Comparison of ENCODE assay signal across 17 mouse cellular contexts in the genomic region with DNA sequence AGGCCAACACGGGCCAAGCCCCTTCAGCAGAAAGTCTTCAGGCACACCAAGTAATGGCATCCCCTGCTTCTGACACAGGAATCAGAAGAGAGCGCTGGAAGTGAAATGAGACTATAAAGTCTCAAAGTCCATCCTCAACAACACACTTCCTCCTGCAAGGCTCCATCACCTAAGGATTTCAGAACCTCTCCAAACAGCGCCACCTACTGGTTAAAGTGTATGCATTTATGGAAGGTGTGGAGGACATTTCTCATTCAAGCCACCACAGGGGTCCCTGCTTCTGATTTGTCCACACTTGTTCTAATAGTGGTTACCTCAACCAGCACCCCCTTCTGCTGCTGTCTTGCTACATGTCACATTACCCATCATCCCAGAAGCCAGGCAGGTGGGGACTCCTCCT. TPM values are rescaled to one million over a fixed set of nuclear protein-coding genes. Genes with fewer than 3 reads are reported as not detected.
DNase-seq lines count a peak whose midpoint lies in the region; ATAC-seq and TF ChIP-seq lines count a peak whose summit lies in the region.
"Had no signal": no experiment of that assay in that cellular context is flagged by ENCODE, and none has a peak within 500 bp of the region (broad histone marks: within the 10 kb centered on the region; RNA-seq: fewer than 3 reads in every experiment).

No protein-coding gene starts in this region.

- no peak overlapping the region for H3K4me2 ChIP-seq in forebrain, embryonic 14.5 days (ENCODE audit: low read length)
- H3K4me2 ChIP-seq in forebrain, embryonic 15.5 days (replicated peaks) = no peak overlapping the region
- H3K4me2 ChIP-seq in liver, postnatal 0 days (ENCODE audit: low read depth, low read length) = no peak overlapping the region
- no peak overlapping the region for H3K4me2 ChIP-seq in liver, embryonic 12.5 days
- H3K4me2 ChIP-seq: lung, embryonic 15.5 days; midbrain, embryonic 12.5 days; neural tube, embryonic 13.5 days had no signal

- H3K36me3 ChIP-seq in forebrain, embryonic 14.5 days (ENCODE audit: control insufficient read depth, insufficient read depth, low read length) = no peaks in the 10 kb centered on the region
- no peaks in the 10 kb centered on the region for H3K36me3 ChIP-seq in forebrain, embryonic 15.5 days
- H3K36me3 ChIP-seq in liver, postnatal 0 days (replicated peaks; ENCODE audit: insufficient read depth, low read length) = no peaks in the 10 kb centered on the region
- no peaks in the 10 kb centered on the region for H3K36me3 ChIP-seq in liver, embryonic 12.5 days
- H3K36me3 ChIP-seq: heart, embryonic 10.5 days; lung, embryonic 15.5 days; midbrain, embryonic 12.5 days; neural tube, embryonic 13.5 days had no signal

- ATAC-seq in forebrain, embryonic 14.5 days = no peak
- no peak for ATAC-seq in forebrain, embryonic 15.5 days (replicated peaks)
- ATAC-seq in liver, postnatal 0 days = no peak
- no peak for ATAC-seq in liver, embryonic 12.5 days
- ATAC-seq: hindbrain, embryonic 16.5 days had no signal

- no peaks in the 10 kb centered on the region for H3K4me1 ChIP-seq in forebrain, embryonic 14.5 days (ENCODE audit: control insufficient read depth, insufficient read depth, low read length)
- 0 out of 2 replicates have a peak, but pooled peaks cover 3% of the 10 kb centered on the region for H3K4me1 ChIP-seq in forebrain, embryonic 15.5 days
- no peaks in the 10 kb centered on the region for H3K4me1 ChIP-seq in liver, postnatal 0 days (ENCODE audit: insufficient read depth)
- H3K4me1 ChIP-seq in liver, embryonic 12.5 days = no peaks in the 10 kb centered on the region

- H3K9me3 ChIP-seq in forebrain, embryonic 14.5 days (replicated peaks; ENCODE audit: control insufficient read depth, low read length) = no peaks in the 10 kb centered on the region
- no peaks in the 10 kb centered on the region for H3K9me3 ChIP-seq in forebrain, embryonic 15.5 days
- no peaks in the 10 kb centered on the region for H3K9me3 ChIP-seq in liver, postnatal 0 days (ENCODE audit: low read length)
- H3K9me3 ChIP-seq in liver, embryonic 12.5 days (replicated peaks) = no peaks in the 10 kb centered on the region
- H3K9me3 ChIP-seq: heart, embryonic 10.5 days; lung, embryonic 15.5 days; midbrain, embryonic 12.5 days; neural tube, embryonic 13.5 days had no signal

- no peak overlapping the region for H3K27ac ChIP-seq in forebrain, embryonic 14.5 days (ENCODE audit: low read depth, low read length)
- H3K27ac ChIP-seq in forebrain, embryonic 15.5 days (replicated peaks) = no peak overlapping the region
- H3K27ac ChIP-seq in liver, postnatal 0 days (ENCODE audit: low read depth) = no peak overlapping the region
- no peak overlapping the region for H3K27ac ChIP-seq in liver, embryonic 12.5 days
- H3K27ac ChIP-seq: heart, embryonic 10.5 days; lung, embryonic 15.5 days; midbrain, embryonic 12.5 days; neural tube, embryonic 13.5 days had no signal

- WGBS in forebrain, embryonic 14.5 days = 69% methylated on average over 3 of the region's 3 CpGs
- 70% methylated on average over 3 of the region's 3 CpGs for WGBS in forebrain, embryonic 15.5 days
- WGBS in liver, postnatal 0 days (ENCODE audit: insufficient replicate concordance) = 57% methylated on average over 3 of the region's 3 CpGs
- 50% methylated on average over 3 of the region's 3 CpGs for WGBS in liver, embryonic 12.5 days (ENCODE audit: insufficient replicate concordance)

- no peak overlapping the region for H3K9ac ChIP-seq in forebrain, embryonic 14.5 days (ENCODE audit: low read length)
- H3K9ac ChIP-seq in forebrain, embryonic 15.5 days (replicated peaks) = no peak overlapping the region
- no peak overlapping the region for H3K9ac ChIP-seq in liver, postnatal 0 days (replicated peaks)
- H3K9ac ChIP-seq in liver, embryonic 12.5 days = no peak overlapping the region
- H3K9ac ChIP-seq: lung, embryonic 15.5 days; midbrain, embryonic 12.5 days; neural tube, embryonic 13.5 days had no signal

- TF ChIP-seq EP300 in liver, postnatal 0 days (IDR thresholded peaks at IDR 0.05; ENCODE audit: low read depth) = no peak

- no peak overlapping the region for H3K4me3 ChIP-seq in forebrain, embryonic 14.5 days (ENCODE audit: low read depth, low read length)
- no peak overlapping the region for H3K4me3 ChIP-seq in forebrain, embryonic 15.5 days
- H3K4me3 ChIP-seq in liver, postnatal 0 days (ENCODE audit: low read depth, low read length) = no peak overlapping the region
- no peak overlapping the region for H3K4me3 ChIP-seq in liver, embryonic 12.5 days
- H3K4me3 ChIP-seq: heart, embryonic 10.5 days; lung, embryonic 15.5 days; midbrain, embryonic 12.5 days; neural tube, embryonic 13.5 days had no signal

- peak; percentile 54 for TF ChIP-seq CTCF in liver, postnatal 0 days (IDR thresholded peaks at IDR 0.05; ENCODE audit: low read depth)

- no peaks in the 10 kb centered on the region for H3K27me3 ChIP-seq in forebrain, embryonic 14.5 days (replicated peaks; ENCODE audit: control insufficient read depth, insufficient read depth, low read length)
- H3K27me3 ChIP-seq in forebrain, embryonic 15.5 days = peaks cover 2% of the 10 kb centered on the region; the same call in 1 of the 2 replicates
- H3K27me3 ChIP-seq in liver, postnatal 0 days (ENCODE audit: insufficient read depth, low read length) = no peaks in the 10 kb centered on the region
- H3K27me3 ChIP-seq in liver, embryonic 12.5 days (replicated peaks) = no peaks in the 10 kb centered on the region
- H3K27me3 ChIP-seq: lung, embryonic 15.5 days; neural tube, embryonic 13.5 days had no signal

- peak; percentile 16 for DNase-seq in forebrain, embryonic 14.5 days (ENCODE audit: low spot score)
- no peak for DNase-seq in liver, postnatal 0 days
- peak; percentile 14 for DNase-seq in MN1 (ENCODE audit: low spot score)
- DNase-seq in retina, postnatal 1 day = peak; percentile 51
- no peak for DNase-seq in cerebellum, adult 9-11 months
- DNase-seq in urinary bladder, postnatal 25 days (ENCODE audit: low spot score) = no peak
- DNase-seq: adrenal gland, adult 8-10 months; cerebellum, adult 8-10 months; kidney, postnatal 36 days; left cerebral cortex, postnatal 4 days had no signal

RNA-seq across cellular contexts. Expression of a gene that starts 10.8 kb away (rescaled TPM):
- 0.88 and 1.4 TPM in 2 replicates for polyA plus RNA-seq in forebrain, embryonic 14.5 days (2014; fragmentation: Nextera tagmentation; extraction: Ambion mirVana)
- 1.2 and 1.6 TPM in 2 replicates for polyA plus RNA-seq in forebrain, embryonic 15.5 days (2015; fragmentation: Nextera tagmentation; extraction: Ambion mirVana)
- 1.5 and 1.8 TPM in 2 replicates for polyA plus RNA-seq in liver, postnatal 0 days (2015; fragmentation: Nextera tagmentation; extraction: Ambion mirVana)
- 1.8 and 1.9 TPM in 2 replicates for polyA plus RNA-seq in liver, embryonic 12.5 days (2016; fragmentation: Nextera tagmentation; extraction: Ambion mirVana)

RNA-seq across cellular contexts. Expression of a gene that starts 38.6 kb away (rescaled TPM):
- polyA plus RNA-seq in forebrain, embryonic 14.5 days (2014; fragmentation: Nextera tagmentation; extraction: Ambion mirVana) = 6.1 and 8.3 TPM in 2 replicates
- 8.3 and 8.7 TPM in 2 replicates for polyA plus RNA-seq in forebrain, embryonic 15.5 days (2015; fragmentation: Nextera tagmentation; extraction: Ambion mirVana)
- polyA plus RNA-seq in liver, postnatal 0 days (2015; fragmentation: Nextera tagmentation; extraction: Ambion mirVana) = 1.5 and 1.7 TPM in 2 replicates
- polyA plus RNA-seq in liver, embryonic 12.5 days (2016; fragmentation: Nextera tagmentation; extraction: Ambion mirVana) = 5.0 and 5.3 TPM in 2 replicates

RNA-seq across cellular contexts. Expression of a gene that starts 46.6 kb away (rescaled TPM):
- 14.5 and 15.2 TPM in 2 replicates for polyA plus RNA-seq in forebrain, embryonic 14.5 days (2014; fragmentation: Nextera tagmentation; extraction: Ambion mirVana)
- polyA plus RNA-seq in forebrain, embryonic 15.5 days (2015; fragmentation: Nextera tagmentation; extraction: Ambion mirVana) = 14.0 and 15.5 TPM in 2 replicates
- 4.0 and 4.3 TPM in 2 replicates for polyA plus RNA-seq in liver, postnatal 0 days (2015; fragmentation: Nextera tagmentation; extraction: Ambion mirVana)
- 4.1 and 4.4 TPM in 2 replicates for polyA plus RNA-seq in liver, embryonic 12.5 days (2016; fragmentation: Nextera tagmentation; extraction: Ambion mirVana)

Comparison
In these comparisons a context has a peak if more than half of its experiments do, and no peak if none do; other contexts are left out.
1. DNase-seq: peak in forebrain, embryonic 14.5 days (single experiment), MN1 (single experiment) and retina, postnatal 1 day (single experiment); none in liver, postnatal 0 days (single experiment), cerebellum, adult 9-11 months (single experiment) and urinary bladder, postnatal 25 days (single experiment).